Mouse (Mus musculus): ENCODE results near the gene Atp13a3. TPM values are rescaled to one million over a fixed set of nuclear protein-coding genes. Genes with fewer than 3 reads are reported as not detected.

The Atp13a3 gene
- 60.7 TPM for polyA plus RNA-seq (2015; fragmentation: Illumina TruSeq; extraction: RNeasy Lipid Tissue Mini Kit (QIAGEN cat#74804); ENCODE audit: insufficient read depth, low replicate concordance)

GRCm38 (mm10) chr16:30405925-30406670, at the start of gene Atp13a3:
Gene Atp13a3, minus strand, starts transcription at chr16:30405975.

GRCm38 (mm10) chr16:30310647-30311046, 95.1 kb downstream of the Atp13a3 start, which contains the start of gene Gp5:
Gene Gp5, minus strand, starts transcription at chr16:30310779.

GRCm38 (mm10) chr16:30282844-30283495, 122.8 kb downstream of the Atp13a3 start, which contains the start of gene Lrrc15:
Gene Lrrc15, minus strand, starts transcription at chr16:30283256.

GRCm38 (mm10) chr16:30267359-30267758, 138.4 kb downstream of the Atp13a3 start, which contains the start of gene Cpn2:
Gene Cpn2, minus strand, starts transcription at chr16:30267499.

Other genes starting within 250 kb of the Atp13a3 start
- not detected for gene Cpn2, start 138.5 kb downstream of the Atp13a3 start, polyA plus RNA-seq (2015; fragmentation: Illumina TruSeq; extraction: RNeasy Lipid Tissue Mini Kit (QIAGEN cat#74804); ENCODE audit: insufficient read depth, low replicate concordance)
- gene Lrrc15, start 122.7 kb downstream of the Atp13a3 start, polyA plus RNA-seq (2015; fragmentation: Illumina TruSeq; extraction: RNeasy Lipid Tissue Mini Kit (QIAGEN cat#74804); ENCODE audit: insufficient read depth, low replicate concordance), result 0.07 TPM
- 2.5 TPM for gene Gp5, start 95.2 kb downstream of the Atp13a3 start, polyA plus RNA-seq (2015; fragmentation: Illumina TruSeq; extraction: RNeasy Lipid Tissue Mini Kit (QIAGEN cat#74804); ENCODE audit: insufficient read depth, low replicate concordance)
- gene Tmem44, start 144.9 kb upstream of the Atp13a3 start, polyA plus RNA-seq (2015; fragmentation: Illumina TruSeq; extraction: RNeasy Lipid Tissue Mini Kit (QIAGEN cat#74804); ENCODE audit: insufficient read depth, low replicate concordance), result 2.7 TPM
- 50.9 TPM for gene Lsg1, start 181.6 kb upstream of the Atp13a3 start, polyA plus RNA-seq (2015; fragmentation: Illumina TruSeq; extraction: RNeasy Lipid Tissue Mini Kit (QIAGEN cat#74804); ENCODE audit: insufficient read depth, low replicate concordance)
- 26.7 TPM for gene Fam43a, start 193.7 kb upstream of the Atp13a3 start, polyA plus RNA-seq (2015; fragmentation: Illumina TruSeq; extraction: RNeasy Lipid Tissue Mini Kit (QIAGEN cat#74804); ENCODE audit: insufficient read depth, low replicate concordance)

Measured in spleen, adult 10 weeks (tissue).